Mouse (Mus musculus) megakaryocyte-erythroid progenitor cell, adult 5-6 weeks (primary cell): ENCODE data around the gene Rpl3. TPM values are rescaled to one million over a fixed set of nuclear protein-coding genes. Genes with fewer than 3 reads are reported as not detected.

Source experiments
- ATAC-seq: replicated peaks from 2 replicates; pipeline ENCODE4 v1.8.0; 2016; ENCODE audit warnings: mild to moderate bottlenecking, inconsistent platforms; ENCODE audit not compliant: severe bottlenecking, poor library complexity, low FRiP score, low TSS enrichment
- total RNA-seq, 2 experiments: library from RNA; stranded (forward) in 1 of 2; stranded (reverse) in 1 of 2; fragments of 200-1000, 215-1000 nt in 1 of 2; fragments of >200 nt in 1 of 2; fragmentation: Nextera tagmentation in 1 of 2; gene quantifications; 2 replicates each; pipeline ENCODE4 v1.2.3; 2014 to 2017

Rpl3 gene
- total RNA-seq, 2 experiments from 2014 or later = 2,775 to 3,275 TPM

- no peak for ATAC-seq
These were observed 2.5 kb upstream of the Rpl3 start for GRCm38 (mm10) chr15:80094201-80094600.

DNA sequence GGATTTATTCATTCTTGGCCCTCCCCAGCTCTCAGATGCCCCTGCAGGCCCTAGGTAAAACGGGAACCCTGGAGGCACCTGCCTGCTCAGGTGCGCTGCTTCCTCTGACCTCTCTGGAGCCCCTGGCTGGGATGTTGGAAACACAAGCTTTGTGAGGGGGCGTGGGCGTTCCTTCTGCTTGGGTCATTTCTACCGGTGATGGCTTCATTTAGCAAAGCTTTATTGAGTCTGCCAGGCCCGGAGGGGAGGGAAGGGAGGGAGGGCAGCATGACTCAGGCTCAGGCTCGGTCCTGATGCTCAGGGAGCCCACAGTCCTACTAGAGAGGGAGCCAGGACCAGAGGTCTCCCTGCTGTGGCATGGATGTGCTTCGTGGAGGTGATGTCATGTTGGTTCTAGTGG is 931 bp upstream of the Rpl3 start:
- ATAC-seq = no peak

- ATAC-seq = no peak
These were observed 373 bp upstream of the Rpl3 start for GRCm38 (mm10) chr15:80092041-80092441.

- no peak for ATAC-seq
These were observed 937 bp downstream of the Rpl3 start for GRCm38 (mm10) chr15:80090741-80091120.

DNA sequence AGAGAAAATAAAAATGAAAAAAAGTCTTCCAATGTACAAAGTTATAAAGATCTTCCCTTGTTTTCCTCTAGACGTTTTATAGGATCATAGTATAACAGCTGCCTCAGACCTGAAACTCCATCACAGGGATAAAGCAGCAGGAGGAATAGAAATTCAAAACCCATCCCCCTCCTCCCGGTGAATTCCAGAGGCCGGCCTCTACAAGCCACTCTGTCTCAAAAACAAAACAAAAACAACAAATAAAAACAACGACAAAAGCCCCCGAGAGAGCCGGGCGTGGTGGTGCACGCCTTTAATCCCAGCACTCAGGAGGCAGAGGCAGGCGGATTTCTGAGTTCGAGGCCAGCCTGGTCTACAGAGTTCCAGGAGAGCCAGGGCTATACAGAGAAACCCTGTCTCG is 1.5 kb downstream of the Rpl3 start:
- ATAC-seq = no peak

DNA sequence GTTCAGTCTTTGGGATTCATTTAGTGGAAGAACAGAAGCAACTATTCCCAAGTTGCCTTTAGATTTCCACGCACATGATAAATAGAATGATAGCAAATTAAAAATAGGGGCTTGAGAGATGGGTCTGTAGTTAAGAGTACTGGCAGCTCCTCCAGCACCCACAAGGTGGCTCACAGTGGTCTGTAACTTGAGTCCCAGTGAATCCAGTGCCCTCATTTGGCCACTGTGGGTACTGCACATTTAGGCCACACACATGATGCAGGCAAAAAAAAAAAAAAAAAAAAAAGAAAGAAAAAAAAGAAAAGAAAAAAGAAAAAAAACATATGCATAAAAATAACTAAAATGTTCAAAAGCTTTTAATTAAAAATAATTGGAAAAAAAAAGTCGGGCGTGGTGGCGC is 3.0 kb downstream of the Rpl3 start:
- peak; percentile 59 for ATAC-seq

- peak; percentile 67 for ATAC-seq
These were observed 4.2 kb downstream of the Rpl3 start for GRCm38 (mm10) chr15:80087406-80088012.

GRCm38 (mm10) chr15:80083740-80084139 is 7.9 kb downstream of the Rpl3 start:
- ATAC-seq = peak; percentile 6

GRCm38 (mm10) chr15:80083276-80083731 is 8.4 kb downstream of the Rpl3 start:
- ATAC-seq = peak; percentile 83

DNA sequence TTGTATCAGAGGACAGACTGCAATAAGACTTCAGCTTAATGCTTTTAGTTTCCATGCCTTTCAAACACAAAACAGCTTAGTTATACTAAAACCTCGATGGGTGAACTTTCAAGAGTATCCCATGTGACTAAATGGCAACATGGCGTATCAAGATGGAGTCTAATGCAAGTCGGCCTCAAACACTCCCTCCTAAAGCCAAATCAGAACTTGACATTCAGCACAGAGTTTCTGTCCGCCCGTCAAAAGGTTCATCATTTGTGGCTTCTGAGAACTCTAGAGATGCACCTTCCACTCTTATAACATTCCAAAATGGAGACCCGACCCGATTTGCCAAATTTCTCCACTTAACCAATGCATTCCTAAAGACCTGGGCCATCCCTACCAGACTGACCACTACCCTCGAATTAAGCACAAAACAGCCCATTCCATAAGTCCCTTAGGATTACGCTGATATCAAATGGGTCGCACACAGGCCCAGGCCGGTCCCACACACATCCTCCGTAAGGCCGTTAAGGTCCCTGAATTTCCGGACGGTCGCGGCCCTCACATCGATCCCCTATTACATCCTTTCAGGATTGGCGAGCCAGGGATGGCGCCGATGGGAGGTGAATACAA is 8.9 kb downstream of the Rpl3 start:
- peak; percentile 4; the same call in 1 of the 2 replicates for ATAC-seq

- ATAC-seq = no peak
These were observed 9.7 kb downstream of the Rpl3 start for GRCm38 (mm10) chr15:80081801-80082546.

- ATAC-seq = no peak
These were observed 10.7 kb downstream of the Rpl3 start for GRCm38 (mm10) chr15:80080711-80081615.

- ATAC-seq = no peak
These were observed 11.7 kb downstream of the Rpl3 start for GRCm38 (mm10) chr15:80079954-80080353.

DNA sequence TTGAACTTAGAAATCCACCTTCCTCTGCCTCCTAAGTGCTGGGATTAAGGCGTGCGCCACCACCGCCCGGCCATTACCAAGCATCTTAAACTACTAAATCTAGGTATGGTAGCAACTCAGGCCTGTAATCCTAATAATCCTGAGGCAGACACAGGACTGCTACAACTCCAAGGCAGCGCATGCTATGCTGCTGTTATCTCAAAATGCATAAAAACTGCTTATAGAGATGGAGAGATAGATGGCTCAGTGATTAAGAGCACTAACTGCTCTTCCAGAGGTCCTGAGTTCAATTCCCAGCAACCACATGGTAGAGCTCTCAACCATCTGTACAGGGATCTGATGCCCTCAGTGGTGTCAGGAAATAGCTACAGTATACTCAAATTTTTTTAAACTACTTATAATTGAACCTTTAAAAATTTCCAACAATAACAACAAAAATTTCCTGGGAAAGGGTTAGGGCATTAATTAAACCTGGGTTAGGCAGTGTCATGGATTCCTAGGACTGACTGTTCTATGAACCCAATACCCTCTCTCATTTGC is 12.5 kb downstream of the Rpl3 start:
- ATAC-seq = no peak

- no peak for ATAC-seq
These were observed 13.4 kb downstream of the Rpl3 start for GRCm38 (mm10) chr15:80078058-80078814.

DNA sequence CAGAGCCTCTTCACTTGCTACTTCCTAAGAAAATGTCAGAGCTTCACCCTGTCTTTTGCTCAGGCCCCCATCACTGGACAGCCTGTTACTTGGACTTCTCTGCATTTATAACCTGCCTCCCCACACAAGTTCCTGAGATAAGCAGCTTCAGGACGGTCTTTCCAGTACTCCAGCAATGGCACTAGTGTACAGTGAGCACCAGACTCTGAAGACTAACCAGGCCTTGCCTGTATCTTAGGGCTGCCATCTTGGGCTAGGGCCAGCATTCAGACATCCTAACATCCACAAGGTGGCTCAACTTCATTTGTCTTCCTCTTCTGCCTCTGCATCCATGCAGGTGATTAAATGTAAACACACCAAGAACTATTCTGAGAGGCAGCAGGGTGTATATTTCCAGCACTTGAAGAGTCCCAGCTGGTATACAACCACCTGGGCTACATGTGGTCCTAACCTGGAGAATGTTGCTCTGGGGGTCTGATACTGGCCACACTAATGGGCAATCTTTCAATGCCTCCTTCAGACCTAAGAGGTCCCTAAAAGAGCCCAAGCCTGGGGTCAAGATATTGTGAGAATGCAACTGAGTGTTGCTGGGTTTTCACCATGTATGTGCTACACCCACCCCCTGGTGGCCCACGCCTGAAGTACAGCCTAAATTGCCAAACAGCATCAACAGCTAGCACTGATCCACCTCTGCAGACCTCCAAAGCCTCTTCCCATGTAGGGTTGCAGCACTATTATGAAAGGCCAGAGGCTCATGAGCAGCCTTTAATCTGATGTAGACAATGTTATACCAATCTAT is 15.1 kb downstream of the Rpl3 start:
- peak; percentile 65 for ATAC-seq

DNA sequence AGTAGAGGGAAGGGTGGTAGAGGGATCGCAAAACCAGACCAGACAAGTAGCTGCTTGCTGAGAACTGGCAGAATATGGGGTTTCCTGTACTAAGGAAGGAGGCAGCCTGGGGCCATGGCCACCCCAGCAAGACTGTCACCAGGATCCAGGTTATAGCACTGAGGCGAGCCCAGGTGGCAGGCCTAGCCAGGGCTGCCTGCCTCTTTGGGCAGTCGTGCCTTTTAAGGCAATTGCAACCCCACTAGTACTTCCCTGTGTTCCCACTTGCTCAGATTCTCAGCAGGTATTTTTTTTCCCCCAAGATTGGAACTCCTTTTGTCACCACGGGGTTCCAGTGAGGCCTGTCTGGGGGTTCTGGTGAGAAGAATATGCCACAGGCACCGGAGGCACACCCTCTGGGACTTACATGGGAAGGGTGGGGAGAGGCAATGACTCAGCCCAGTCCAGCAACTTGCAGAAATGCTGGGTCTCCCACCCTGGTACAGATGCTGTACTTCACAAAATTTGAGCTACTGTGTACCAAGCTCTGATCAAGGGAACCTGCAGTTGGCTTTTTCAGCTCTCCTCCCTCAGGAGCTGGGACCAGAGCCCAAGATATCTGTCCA is 15.8 kb downstream of the Rpl3 start:
- ATAC-seq = peak; percentile 27

DNA sequence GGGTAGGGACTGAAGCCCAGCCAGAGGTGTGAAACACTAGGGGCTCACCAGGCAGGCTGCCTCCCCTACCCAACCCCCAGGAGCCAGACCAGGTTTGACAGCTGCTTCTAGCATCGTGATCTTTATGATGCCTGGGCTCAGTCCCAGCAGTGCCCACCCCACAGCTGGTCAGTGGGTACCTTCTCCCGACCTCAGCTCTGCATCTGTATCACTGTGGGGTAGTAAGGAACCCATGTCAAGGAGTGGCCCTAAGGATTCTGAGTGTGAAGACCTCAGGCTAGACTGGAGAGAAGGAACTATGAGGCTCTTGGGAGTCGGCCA is 16.3 kb downstream of the Rpl3 start:
- no peak for ATAC-seq
